Mouse (Mus musculus) MEL (cell line): ENCODE data around the gene Tmem150c. TPM values are rescaled to one million over a fixed set of nuclear protein-coding genes. Genes with fewer than 3 reads are reported as not detected.

Experiments used
- DNase-seq: peaks from one replicate; pipeline ENCODE4 v3.0.0; 2011; ENCODE audit warnings: low read depth, low spot score
- H3K27ac ChIP-seq: 2 replicates; pipeline ENCODE4 v1.5.1; 2012; ENCODE audit warnings: low read depth, mild to moderate bottlenecking, control low read depth, low read length, moderate library complexity; ENCODE audit not compliant: control insufficient read depth
- H3K27me3 ChIP-seq, 2 experiments: fragments of 150-350 bp in 1 of 2; sonication (generic) in 1 of 2; 2 replicates each; pipeline ENCODE4 v1.6.1; 2012; ENCODE audit warnings: low read length in 2 of 2, mild to moderate bottlenecking in 2 of 2, improper control_type of control experiment in 1 of 2, moderate library complexity in 1 of 2; ENCODE audit not compliant: insufficient read depth in 2 of 2, control insufficient read depth in 1 of 2
- H3K36me3 ChIP-seq, 2 experiments: 2 replicates each; pipeline ENCODE4 v1.6.1; 2012 to 2014; ENCODE audit warnings: low read length in 2 of 2, improper control_type of control experiment in 1 of 2, inconsistent platforms in 1 of 2, mild to moderate bottlenecking in 1 of 2; ENCODE audit not compliant: insufficient read depth in 2 of 2, control insufficient read depth in 1 of 2
- H3K4me1 ChIP-seq, 2 experiments: fragments of 150-350 bp in 1 of 2; sonication (generic) in 1 of 2; 2 replicates each; pipeline ENCODE4 v1.6.1; 2012; ENCODE audit warnings: low read length in 2 of 2, improper control_type of control experiment in 1 of 2, mild to moderate bottlenecking in 1 of 2; ENCODE audit not compliant: insufficient read depth in 2 of 2, control insufficient read depth in 1 of 2
- H3K4me3 ChIP-seq, 2 experiments: fragments of 150-350 bp in 1 of 2; sonication (generic) in 1 of 2; 2 replicates each; pipeline ENCODE4 v1.5.1; 2012; ENCODE audit warnings: low read depth in 2 of 2, low read length in 2 of 2, mild to moderate bottlenecking in 2 of 2, moderate library complexity in 2 of 2, control low read depth in 1 of 2, improper control_type of control experiment in 1 of 2; ENCODE audit not compliant: control insufficient read depth in 1 of 2, insufficient read depth in 1 of 2
- H3K79me2 ChIP-seq: 2 replicates; pipeline ENCODE4 v1.6.1; 2012; ENCODE audit warnings: mild to moderate bottlenecking, low read length, moderate library complexity; ENCODE audit not compliant: control insufficient read depth, poor library complexity, insufficient read depth
- H3K9ac ChIP-seq: 2 replicates; pipeline ENCODE4 v1.6.1; 2012; ENCODE audit warnings: low read depth, mild to moderate bottlenecking, control low read depth, low read length, moderate library complexity; ENCODE audit not compliant: control insufficient read depth, poor library complexity, severe bottlenecking
- H3K9me3 ChIP-seq: fragments of 150-350 bp; sonication (generic); replicated peaks from 2 replicates; pipeline ENCODE4 v1.6.1; 2012; ENCODE audit warnings: mild to moderate bottlenecking, low read length, improper control_type of control experiment, moderate library complexity; ENCODE audit not compliant: insufficient read depth
- CHD1 ChIP-seq: IDR thresholded peaks from 2 replicates; pipeline ENCODE4 v1.6.1; 2012; ENCODE audit warnings: low read depth, mild to moderate bottlenecking, inconsistent platforms, low read length, improper control_type of control experiment
- E2F4 ChIP-seq: IDR thresholded peaks from 2 replicates; pipeline ENCODE4 v1.6.1; 2011; ENCODE audit warnings: low read depth, low read length, improper control_type of control experiment, borderline replicate concordance
- ELF1 ChIP-seq: IDR thresholded peaks from 2 replicates; pipeline ENCODE4 v1.6.1; 2014; ENCODE audit warnings: low read depth, mild to moderate bottlenecking, inconsistent platforms, low read length, improper control_type of control experiment, moderate library complexity
- ETS1 ChIP-seq: IDR thresholded peaks from 2 replicates; pipeline ENCODE4 v1.6.1; 2012; ENCODE audit warnings: low read depth, mild to moderate bottlenecking, inconsistent platforms, low read length, improper control_type of control experiment, moderate library complexity
- KAT2A ChIP-seq: conservative IDR thresholded peaks from 2 replicates; pipeline ENCODE4 v1.6.1; 2012; ENCODE audit warnings: low read depth, low read length, improper control_type of control experiment, inconsistent platforms
- MEF2A ChIP-seq: IDR thresholded peaks from 2 replicates; pipeline ENCODE4 v1.6.1; 2014; ENCODE audit warnings: low read depth, mild to moderate bottlenecking, inconsistent platforms, low read length, improper control_type of control experiment; ENCODE audit not compliant: poor library complexity, insufficient replicate concordance, severe bottlenecking; ENCODE audit errors: extremely low read depth
- NELFE ChIP-seq: IDR thresholded peaks from 2 replicates; pipeline ENCODE4 v1.6.1; 2011; ENCODE audit warnings: low read depth, low read length, improper control_type of control experiment
- POLR2A ChIP-seq, 2 experiments: IDR thresholded peaks; 2 replicates each; pipeline ENCODE4 v1.6.1; 2011 to 2012; ENCODE audit warnings: low read length in 2 of 2, mild to moderate bottlenecking in 2 of 2, control low read depth in 1 of 2, improper control_type of control experiment in 1 of 2, low read depth in 1 of 2, moderate library complexity in 1 of 2; ENCODE audit not compliant: control insufficient read depth in 1 of 2, insufficient read depth in 1 of 2, poor library complexity in 1 of 2
- RAD21 ChIP-seq: IDR thresholded peaks from 2 replicates; pipeline ENCODE4 v1.6.1; 2011; ENCODE audit warnings: mild to moderate bottlenecking, low read depth, low read length, improper control_type of control experiment
- TAL1 ChIP-seq: IDR thresholded peaks from 2 replicates; pipeline ENCODE4 v1.6.1; 2012; ENCODE audit warnings: mild to moderate bottlenecking, inconsistent platforms, low read length, moderate library complexity, mixed read lengths
- TBP ChIP-seq: IDR thresholded peaks from 2 replicates; pipeline ENCODE4 v1.8.0; 2011; ENCODE audit warnings: low read depth, low read length, improper control_type of control experiment
- TCF12 ChIP-seq: IDR thresholded peaks from 2 replicates; pipeline ENCODE4 v1.6.1; 2014; ENCODE audit warnings: low read depth, mild to moderate bottlenecking, inconsistent platforms, low read length, improper control_type of control experiment, moderate library complexity
- USF1 ChIP-seq: IDR thresholded peaks from 2 replicates; pipeline ENCODE4 v1.6.1; 2014; ENCODE audit warnings: low read depth, mild to moderate bottlenecking, inconsistent platforms, low read length, improper control_type of control experiment, moderate library complexity
- USF2 ChIP-seq, 2 experiments: IDR thresholded peaks; 2 replicates each; pipeline ENCODE4 v1.6.1; 2011 to 2012; ENCODE audit warnings: improper control_type of control experiment in 2 of 2, low read length in 2 of 2, borderline replicate concordance in 1 of 2, inconsistent platforms in 1 of 2, low read depth in 1 of 2, mild to moderate bottlenecking in 1 of 2; ENCODE audit not compliant: insufficient read depth in 1 of 2
- ZC3H11A ChIP-seq: IDR thresholded peaks from 2 replicates; pipeline ENCODE4 v1.6.1; 2012; ENCODE audit warnings: low read depth, mild to moderate bottlenecking, inconsistent platforms, low read length, improper control_type of control experiment
- ZKSCAN1 ChIP-seq: IDR thresholded peaks from 2 replicates; pipeline ENCODE4 v1.6.1; 2012; ENCODE audit warnings: low read depth, mild to moderate bottlenecking, inconsistent platforms, low read length, improper control_type of control experiment, moderate library complexity
- ZMIZ1 ChIP-seq: IDR thresholded peaks from 2 replicates; pipeline ENCODE4 v1.6.1; 2012; ENCODE audit warnings: low read depth, mild to moderate bottlenecking, inconsistent platforms, low read length, improper control_type of control experiment, moderate library complexity
- polyA plus RNA-seq, 2 experiments: library from polyadenylated mRNA; stranded (reverse) in 1 of 2; unstranded in 1 of 2; fragments of >175 nt in 1 of 2; fragments of >200 nt in 1 of 2; gene quantifications; 2 replicates each; pipeline versions ENCODE4 v1.2.1 to v1.2.4; 2012; ENCODE audit warnings: low replicate concordance in 2 of 2, low read depth in 1 of 2; ENCODE audit not compliant: insufficient read length in 2 of 2, insufficient read depth in 1 of 2, missing spikeins in 1 of 2
- total RNA-seq: library from RNA; depleted of rRNA; stranded (reverse); fragments of 300-350 nt; gene quantifications from 2 replicates; pipeline ENCODE4 v1.2.3, GENCODE M21; 2012

Tmem150c gene
- total and polyA plus RNA-seq, 3 experiments, result 0.04 to 0.06 TPM; not detected in 1

GRCm38 (mm10) chr5:100163368-100163767 lies 3.8 kb upstream of the Tmem150c start:
- TF ChIP-seq E2F4 (no peak), CHD1 (no peak), NELFE (no peak), RAD21 (no peak), USF2 (IDR thresholded peaks at IDR 0.05; ENCODE audit: borderline replicate concordance in 1 of 2, insufficient read depth in 1 of 2, low read depth in 1 of 2, low read length in 2 of 2) (no peak), ELF1 (no peak), ETS1 (no peak)
- TF ChIP-seq, all 39 proteins: peak for 0
- no peak overlapping the region for H3K9ac ChIP-seq

GRCm38 (mm10) chr5:100162857-100163256 lies 3.2 kb upstream of the Tmem150c start:
- Histone ChIP-seq H3K9me3 (no peaks in the 10 kb centered on the region), H3K9ac (no peak overlapping the region)
- TF ChIP-seq POLR2A (IDR thresholded peaks at IDR 0.05; ENCODE audit: control insufficient read depth in 1 of 2, insufficient read depth in 1 of 2, low read depth in 1 of 2, low read length in 2 of 2, poor library complexity in 1 of 2) (no peak), TCF12 (no peak), USF1 (no peak), ZKSCAN1 (no peak), TBP (no peak), TAL1 (no peak), CHD1 (no peak), E2F4 (no peak), KAT2A (no peak), MEF2A (no peak), ELF1 (no peak), ZC3H11A (no peak), ZMIZ1 (no peak)
- TF ChIP-seq, all 39 proteins: peak for 0
- no peak for DNase-seq
- Histone ChIP-seq H3K4me1 (no peaks in the 10 kb centered on the region), H3K27ac (no peak overlapping the region), H3K4me3 (no peak overlapping the region), H3K27me3 (no peaks in the 10 kb centered on the region), H3K79me2 (no peaks in the 10 kb centered on the region), H3K36me3 (no peaks in the 10 kb centered on the region)

More at GRCm38 (mm10) chr5:100163368-100163767, 3.8 kb upstream of the Tmem150c start:
- Histone ChIP-seq H3K4me1 (no peaks in the 10 kb centered on the region), H3K4me3 (no peak overlapping the region), H3K79me2 (no peaks in the 10 kb centered on the region), H3K27me3 (no peaks in the 10 kb centered on the region), H3K9me3 (no peaks in the 10 kb centered on the region), H3K27ac (no peak overlapping the region), H3K36me3 (no peaks in the 10 kb centered on the region)
- DNase-seq, result no peak
